Comparison of ENCODE assay signal across 8 mouse cellular contexts in the genomic region with DNA sequence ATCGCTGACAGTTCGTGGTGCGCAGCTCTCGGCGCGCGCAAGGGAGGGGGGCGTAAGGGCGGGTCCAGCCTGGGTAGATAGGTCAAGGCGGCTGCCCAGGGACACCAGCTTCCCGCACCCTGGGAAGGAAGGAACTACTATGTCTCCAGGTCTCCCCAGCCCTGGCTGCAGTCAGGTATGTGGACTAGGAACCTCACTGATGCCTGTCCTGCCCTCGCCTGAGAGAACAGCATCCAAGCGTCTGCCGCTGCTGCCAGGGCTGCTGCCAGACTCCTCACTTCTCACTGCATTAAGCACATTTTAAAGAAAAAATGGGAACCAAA.
DNase-seq lines count a peak whose midpoint lies in the region; ATAC-seq and TF ChIP-seq lines count a peak whose summit lies in the region.

No protein-coding gene starts in this region.

- H3K9ac ChIP-seq in kidney, embryonic 14.5 days (ENCODE audit: low read depth, low read length) = 0 out of 2 replicates have a peak overlapping the region, but pooled peaks have one; percentile 28
- peak overlapping the region; percentile 58 for H3K9ac ChIP-seq in forebrain, postnatal 0 days
- H3K9ac ChIP-seq in liver, embryonic 13.5 days = no peak overlapping the region
- H3K9ac ChIP-seq in stomach, postnatal 0 days (ENCODE audit: low read length) = no peak overlapping the region; the same call in 1 of the 2 replicates

- no peak overlapping the region for H3K27ac ChIP-seq in kidney, embryonic 14.5 days (ENCODE audit: low read depth, low read length)
- H3K27ac ChIP-seq in forebrain, postnatal 0 days (ENCODE audit: low read depth, low read length) = peak overlapping the region; percentile 10; the same call in 1 of the 2 replicates
- no peak overlapping the region for H3K27ac ChIP-seq in liver, embryonic 13.5 days
- no peak overlapping the region for H3K27ac ChIP-seq in stomach, postnatal 0 days (replicated peaks)

- H3K4me1 ChIP-seq in kidney, embryonic 14.5 days (ENCODE audit: control insufficient read depth, insufficient read depth, low read length) = no peaks in the 10 kb centered on the region
- H3K4me1 ChIP-seq in forebrain, postnatal 0 days (ENCODE audit: insufficient read depth) = no peaks in the 10 kb centered on the region
- H3K4me1 ChIP-seq in liver, embryonic 13.5 days (replicated peaks) = no peaks in the 10 kb centered on the region
- no peaks in the 10 kb centered on the region for H3K4me1 ChIP-seq in stomach, postnatal 0 days (replicated peaks; ENCODE audit: control insufficient read depth, insufficient read depth)

- H3K36me3 ChIP-seq in kidney, embryonic 14.5 days (ENCODE audit: control insufficient read depth, insufficient read depth, low read length) = no peaks in the 10 kb centered on the region
- H3K36me3 ChIP-seq in forebrain, postnatal 0 days (ENCODE audit: insufficient read depth) = no peaks in the 10 kb centered on the region
- H3K36me3 ChIP-seq in liver, embryonic 13.5 days = no peaks in the 10 kb centered on the region
- no peaks in the 10 kb centered on the region for H3K36me3 ChIP-seq in stomach, postnatal 0 days (ENCODE audit: control insufficient read depth, insufficient read depth, low read length)

- TF ChIP-seq CTCF in forebrain, postnatal 0 days (IDR thresholded peaks at IDR 0.05; ENCODE audit: low read depth) = no peak
- no peak for TF ChIP-seq CTCF in stomach, postnatal 0 days (IDR thresholded peaks at IDR 0.05; ENCODE audit: low read depth)

- H3K27me3 ChIP-seq in kidney, embryonic 14.5 days (ENCODE audit: control insufficient read depth, insufficient read depth, low read length) = no peaks in the 10 kb centered on the region; the same call in 1 of the 2 replicates
- H3K27me3 ChIP-seq in forebrain, postnatal 0 days (ENCODE audit: insufficient read depth, low read length) = no peaks in the 10 kb centered on the region
- peaks cover 16% of the 10 kb centered on the region for H3K27me3 ChIP-seq in liver, embryonic 13.5 days
- H3K27me3 ChIP-seq in stomach, postnatal 0 days (ENCODE audit: control insufficient read depth, insufficient read depth, low read length) = no peaks in the 10 kb centered on the region

- no peak for TF ChIP-seq EP300 in stomach, postnatal 0 days (optimal IDR thresholded peaks at IDR 0.05)

- H3K9me3 ChIP-seq in kidney, embryonic 14.5 days (ENCODE audit: control insufficient read depth, low read length) = no peaks in the 10 kb centered on the region
- no peaks in the 10 kb centered on the region for H3K9me3 ChIP-seq in forebrain, postnatal 0 days (ENCODE audit: low read length)
- H3K9me3 ChIP-seq in liver, embryonic 13.5 days (replicated peaks) = no peaks in the 10 kb centered on the region
- H3K9me3 ChIP-seq in stomach, postnatal 0 days (ENCODE audit: control insufficient read depth, low read length) = no peaks in the 10 kb centered on the region

- peak overlapping the region; percentile 53 for H3K4me3 ChIP-seq in kidney, embryonic 14.5 days (ENCODE audit: low read length)
- H3K4me3 ChIP-seq in forebrain, postnatal 0 days (ENCODE audit: low read depth, low read length) = peak overlapping the region; percentile 53
- H3K4me3 ChIP-seq in liver, embryonic 13.5 days (replicated peaks) = peak overlapping the region; percentile 33
- peak overlapping the region; percentile 39 for H3K4me3 ChIP-seq in stomach, postnatal 0 days (ENCODE audit: low read depth, low read length)

- H3K4me2 ChIP-seq in kidney, embryonic 14.5 days (replicated peaks; ENCODE audit: low read depth, low read length) = peak overlapping the region; percentile 82
- peak overlapping the region; percentile 75 for H3K4me2 ChIP-seq in forebrain, postnatal 0 days (ENCODE audit: low read depth)
- peak overlapping the region; percentile 45 for H3K4me2 ChIP-seq in liver, embryonic 13.5 days
- peak overlapping the region; percentile 73 for H3K4me2 ChIP-seq in stomach, postnatal 0 days (replicated peaks; ENCODE audit: low read depth)

- DNase-seq in kidney, adult 8-10 months = no peak
- DNase-seq in embryo, embryonic 10.5 days (ENCODE audit: low spot score) = peak; percentile 50
- peak; percentile 61 for DNase-seq in forebrain, postnatal 0 days
- DNase-seq in liver, embryonic 13.5 days = no peak
- DNase-seq in stomach, postnatal 0 days (ENCODE audit: low spot score) = peak; percentile 14
- DNase-seq in frontal cortex, adult 2 months (ENCODE audit: extremely low spot score in 1 of 2, low spot score in 1 of 2) = no peak
- DNase-seq in gastrocnemius, adult 18-20 months (ENCODE audit: low spot score) = no peak

- WGBS in kidney, embryonic 14.5 days = 1% methylated on average over 14 of the region's 14 CpGs
- WGBS in forebrain, postnatal 0 days = under 1% methylated on average over 14 of the region's 14 CpGs
- WGBS in liver, embryonic 13.5 days (ENCODE audit: insufficient replicate concordance) = 7% methylated on average over 14 of the region's 14 CpGs
- 2% methylated on average over 14 of the region's 14 CpGs for WGBS in stomach, postnatal 0 days

- peak; percentile 86 for ATAC-seq in kidney, embryonic 14.5 days (ENCODE audit: low FRiP score, low TSS enrichment)
- ATAC-seq in forebrain, postnatal 0 days = peak; percentile 78
- ATAC-seq in liver, embryonic 13.5 days (ENCODE audit: low read depth) = no peak
- ATAC-seq in stomach, postnatal 0 days (ENCODE audit: low FRiP score, low TSS enrichment) = no peak

Comparison
In these comparisons a context has a peak if more than half of its experiments do, and no peak if none do; other contexts are left out.
1. ATAC-seq: peak in kidney, embryonic 14.5 days (single experiment) and forebrain, postnatal 0 days (single experiment); none in liver, embryonic 13.5 days (single experiment) and stomach, postnatal 0 days (single experiment).
2. H3K9ac ChIP-seq: peak in kidney, embryonic 14.5 days (single experiment) and forebrain, postnatal 0 days (single experiment); none in liver, embryonic 13.5 days (single experiment) and stomach, postnatal 0 days (single experiment).
3. DNase-seq: peak in embryo, embryonic 10.5 days (single experiment), forebrain, postnatal 0 days (single experiment) and stomach, postnatal 0 days (single experiment); none in kidney, adult 8-10 months (0 of 2), liver, embryonic 13.5 days (single experiment), frontal cortex, adult 2 months (0 of 2) and gastrocnemius, adult 18-20 months (single experiment).
4. Peak in every context shown above with its lines, with median percentiles within 50 percentile points of each other: H3K4me2 ChIP-seq and H3K4me3 ChIP-seq.